8 mouse cellular contexts compared by ENCODE assay signal in the genomic region with DNA sequence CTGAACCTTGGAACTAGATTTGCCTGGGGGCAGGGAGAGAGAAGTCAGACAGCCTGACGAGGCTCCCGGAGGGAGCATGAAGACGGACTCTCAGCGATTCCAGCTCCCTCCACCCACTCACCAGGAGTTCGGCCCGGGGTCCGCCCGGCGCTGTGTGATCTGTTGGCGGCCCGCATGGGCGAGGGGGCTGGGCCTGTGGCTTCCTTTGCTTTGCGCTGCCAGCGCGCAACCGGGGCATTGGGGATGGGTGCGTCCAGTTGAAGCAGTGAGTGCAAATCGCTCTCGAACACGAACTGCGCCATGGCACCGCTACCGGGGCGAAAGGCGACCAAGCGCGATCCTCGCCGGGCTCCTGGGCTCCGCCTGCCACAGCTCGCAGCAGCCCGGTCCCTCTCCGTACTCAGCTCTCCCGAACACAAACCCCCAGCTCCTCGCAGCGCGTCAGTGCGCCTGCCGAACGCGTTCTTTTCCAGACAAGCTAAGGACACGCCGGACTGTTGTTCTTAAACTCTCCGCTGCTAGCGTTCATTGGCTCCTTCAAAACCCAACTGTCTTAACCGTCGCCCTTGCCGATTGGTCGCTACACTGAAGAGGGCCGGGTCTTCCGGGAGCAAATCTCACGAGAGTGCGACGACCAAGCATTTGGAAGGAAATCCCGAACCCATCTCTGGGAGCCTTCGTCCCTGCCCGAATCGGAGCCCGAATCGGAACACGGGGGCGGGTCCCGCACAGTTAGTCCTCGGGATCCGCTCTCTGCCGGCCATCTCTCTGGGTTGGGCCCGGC. TPM values are rescaled to one million over a fixed set of nuclear protein-coding genes. Genes with fewer than 3 reads are reported as not detected.
A peak's percentile ranks its signal among the peaks of the same experiment; 100 is the strongest.
DNase-seq lines count a peak whose midpoint lies in the region; ATAC-seq lines count a peak whose summit lies in the region.

Gene Cdc20, minus strand, starts transcription at position 533 of the 784 bp plus-strand sequence.

- H3K36me3 ChIP-seq in hindbrain, embryonic 16.5 days (ENCODE audit: control insufficient read depth, insufficient read depth, low read length): peaks cover 5% of the 10 kb centered on the region; the same call in 1 of the 2 replicates
- H3K36me3 ChIP-seq in macrophage (ENCODE audit: inconsistent target): peaks cover 11% of the 10 kb centered on the region

- peak; percentile 97 for ATAC-seq in hindbrain, embryonic 16.5 days

- peaks cover 11% of the 10 kb centered on the region for H3K4me1 ChIP-seq in hindbrain, embryonic 16.5 days (ENCODE audit: control insufficient read depth, insufficient read depth, low read depth, low read length)

- H3K27ac ChIP-seq in hindbrain, embryonic 16.5 days (ENCODE audit: low read depth, low read length): peak within 1 kb of the TSS; percentile 84
- H3K27ac ChIP-seq in macrophage: peak within 1 kb of the TSS; percentile 56

- peak; percentile 100 for DNase-seq in R1 (ENCODE audit: low read depth, low spot score)
- DNase-seq in cerebellum, postnatal 25 days: peak; percentile 82 to 86
- DNase-seq in frontal cortex, postnatal 36 days (ENCODE audit: low spot score in 2 of 2): peak; percentile 77 to 91
- DNase-seq in left cerebral cortex, adult 18-20 months (ENCODE audit: low spot score in 2 of 2): peak; percentile 80 to 86
- DNase-seq in right cerebral cortex, adult 18-20 months: peak; percentile 91
- DNase-seq in urinary bladder, postnatal 10 days (ENCODE audit: low spot score): peak; percentile 65

- WGBS in hindbrain, embryonic 16.5 days: under 1% methylated on average over 59 of the region's 67 CpGs
- whole genome bisulfite sequencing in macrophage (ENCODE audit: missing documents): under 1% methylated on average over 62 of the region's 67 CpGs

- H3K9ac ChIP-seq in hindbrain, embryonic 16.5 days (ENCODE audit: low read depth, low read length): peak within 1 kb of the TSS; percentile 60

- H3K79me2 ChIP-seq in macrophage (ENCODE audit: inconsistent target): peaks cover 20% of the 10 kb centered on the region

- no peaks in the 10 kb centered on the region for H3K27me3 ChIP-seq in hindbrain, embryonic 16.5 days (replicated peaks; ENCODE audit: control insufficient read depth, insufficient read depth, low read length)

- H3K4me3 ChIP-seq in hindbrain, embryonic 16.5 days (ENCODE audit: low read length): peak within 1 kb of the TSS; percentile 48
- peak within 1 kb of the TSS; percentile 45 for H3K4me3 ChIP-seq in macrophage (ENCODE audit: inconsistent target)

- no peaks in the 10 kb centered on the region for H3K9me3 ChIP-seq in hindbrain, embryonic 16.5 days (ENCODE audit: control insufficient read depth, low read length)

- peak within 1 kb of the TSS; percentile 84 for H3K4me2 ChIP-seq in hindbrain, embryonic 16.5 days (ENCODE audit: low read length)

RNA-seq across cellular contexts. Expression of gene Cdc20, which starts in this region (rescaled TPM):
- 39.6 and 53.7 TPM in 2 replicates for polyA plus RNA-seq in hindbrain, embryonic 16.5 days (2015; fragmentation: Nextera tagmentation; extraction: Ambion mirVana)
- total RNA-seq in left cerebral cortex, adult 18-20 months (2021): 1 to 10 TPM in 1 of 2 experiments, under 1 TPM in 1; 0.89 to 1.3 TPM
- 1 to 10 TPM in 13 of 26 experiments, under 1 TPM in 4, not detected in 9; 0.42 to 6.6 (median 1.4) TPM for total RNA-seq in macrophage (2018; cell fraction: chromatin; rRNA removed)
- 1 to 10 TPM in 14 of 26 experiments, under 1 TPM in 12; 0.27 to 5.4 (median 1.3) TPM for total RNA-seq in macrophage (2018; cell fraction: cytosol; rRNA removed)
- 1 to 10 TPM in 13 of 26 experiments, under 1 TPM in 10, not detected in 3; 0.27 to 3.5 (median 1.2) TPM for total RNA-seq in macrophage (2018; cell fraction: nucleus; rRNA removed)
- polyA plus RNA-seq in macrophage (2018): 0.63 to 3.8 TPM (median 2.6 TPM) in 3 replicates

Comparison
In these comparisons a context has a peak if more than half of its experiments do, and no peak if none do; other contexts are left out.
1. Peak in every context shown above with its lines: DNase-seq, ATAC-seq, H3K4me3 ChIP-seq and H3K27ac ChIP-seq.